Mouse (Mus musculus): ENCODE data around the gene Plg. TPM values are rescaled to one million over a fixed set of nuclear protein-coding genes. Genes with fewer than 3 reads are reported as not detected.

Gene Plg
- polyA plus RNA-seq, 1 experiment from 2014 or later = 0.88 TPM

DNA sequence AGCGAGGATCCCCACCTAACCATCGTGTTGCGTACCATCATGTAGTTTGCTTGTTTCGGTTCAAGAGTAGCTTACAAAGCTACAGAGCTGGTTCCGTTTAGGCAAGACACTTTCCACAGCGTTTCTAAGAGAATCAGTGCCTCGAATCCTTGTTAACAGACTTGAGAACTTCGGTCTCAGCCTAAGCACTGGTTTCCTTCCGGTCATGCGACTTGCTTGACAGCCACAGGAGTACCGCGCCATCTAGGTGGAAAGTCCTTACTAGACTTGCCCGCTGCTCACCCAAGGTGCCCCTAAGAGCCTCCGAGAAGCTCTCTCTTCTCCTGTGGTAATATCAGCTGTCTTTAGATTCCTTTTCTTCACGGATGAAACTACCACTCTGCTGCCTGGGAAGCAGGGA is 18.5 kb upstream of the Plg start:
- no peak for DNase-seq (ENCODE audit: low spot score)

DNA sequence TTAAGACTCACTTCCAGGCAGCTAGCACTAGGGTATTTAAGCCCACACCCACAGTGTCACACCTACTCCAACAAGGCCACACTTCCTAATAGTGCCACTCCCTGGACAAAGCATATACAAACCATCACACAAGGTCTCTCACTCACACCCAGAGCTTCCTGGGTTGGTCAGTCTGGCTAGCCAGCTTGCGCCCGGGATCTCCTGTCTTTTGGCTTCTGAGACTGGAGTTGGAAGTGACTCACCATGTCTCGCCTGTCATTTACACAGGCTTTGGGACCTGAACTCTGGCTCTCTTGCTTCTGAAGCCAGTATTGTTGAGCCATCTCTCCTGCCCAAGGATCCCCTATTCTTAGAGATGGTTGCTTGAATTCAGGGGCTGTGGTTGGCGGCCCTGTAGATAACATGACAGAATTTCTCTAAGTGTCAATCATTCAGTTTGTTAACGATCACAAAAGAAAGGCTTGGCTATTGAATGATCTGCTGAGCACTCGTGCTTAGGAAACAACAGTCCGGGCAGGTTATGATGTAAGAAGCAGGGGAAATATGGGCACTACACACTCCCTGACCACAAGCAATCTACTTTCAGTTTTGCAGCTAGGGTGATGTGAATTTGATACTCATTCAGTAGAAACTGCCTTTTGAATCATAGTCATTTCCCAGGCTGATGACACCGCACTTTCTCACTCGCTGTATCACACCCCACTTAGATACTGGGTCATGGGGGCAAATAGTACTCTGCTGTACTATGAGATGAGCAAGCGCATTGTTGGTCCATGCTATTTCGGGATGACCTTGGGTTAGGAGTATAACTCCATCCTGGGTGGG is 14.6 kb upstream of the Plg start:
- no peaks in the 10 kb centered on the region for H3K9me3 ChIP-seq (ENCODE audit: control insufficient read depth, low read length)
- H3K4me3 ChIP-seq (ENCODE audit: low read depth, low read length) = no peak overlapping the region
- no peak overlapping the region for H3K4me2 ChIP-seq (ENCODE audit: low read length)
- H3K4me1 ChIP-seq (replicated peaks; ENCODE audit: control insufficient read depth, insufficient read depth, low read length) = no peaks in the 10 kb centered on the region
- WGBS = 91% methylated on average over 11 of the region's 11 CpGs
- H3K9ac ChIP-seq (ENCODE audit: low read length) = no peak overlapping the region
- ATAC-seq (replicated peaks; ENCODE audit: low FRiP score, low TSS enrichment, low read depth) = no peak
- no peak overlapping the region for H3K27ac ChIP-seq (ENCODE audit: low read depth)
- H3K36me3 ChIP-seq (ENCODE audit: control insufficient read depth, insufficient read depth, low read length) = no peaks in the 10 kb centered on the region
- no peak for DNase-seq (ENCODE audit: low spot score)
- H3K27me3 ChIP-seq (replicated peaks; ENCODE audit: control insufficient read depth, insufficient read depth, low read length) = no peaks in the 10 kb centered on the region

More for the DNA sequence above, 18.5 kb upstream of the Plg start:
- no peaks in the 10 kb centered on the region for H3K36me3 ChIP-seq (ENCODE audit: control insufficient read depth, insufficient read depth, low read length)
- no peaks in the 10 kb centered on the region for H3K9me3 ChIP-seq (ENCODE audit: control insufficient read depth, low read length)
- H3K27me3 ChIP-seq (replicated peaks; ENCODE audit: control insufficient read depth, insufficient read depth, low read length) = no peaks in the 10 kb centered on the region
- H3K4me1 ChIP-seq (replicated peaks; ENCODE audit: control insufficient read depth, insufficient read depth, low read length) = no peaks in the 10 kb centered on the region
- no peak overlapping the region for H3K4me3 ChIP-seq (ENCODE audit: low read depth, low read length)
- H3K27ac ChIP-seq (ENCODE audit: low read depth) = no peak overlapping the region
- H3K9ac ChIP-seq (ENCODE audit: low read length) = no peak overlapping the region
- WGBS = 88% methylated on average over 15 of the region's 15 CpGs
- no peak for ATAC-seq (replicated peaks; ENCODE audit: low FRiP score, low TSS enrichment, low read depth)
- no peak overlapping the region for H3K4me2 ChIP-seq (ENCODE audit: low read length)

DNA sequence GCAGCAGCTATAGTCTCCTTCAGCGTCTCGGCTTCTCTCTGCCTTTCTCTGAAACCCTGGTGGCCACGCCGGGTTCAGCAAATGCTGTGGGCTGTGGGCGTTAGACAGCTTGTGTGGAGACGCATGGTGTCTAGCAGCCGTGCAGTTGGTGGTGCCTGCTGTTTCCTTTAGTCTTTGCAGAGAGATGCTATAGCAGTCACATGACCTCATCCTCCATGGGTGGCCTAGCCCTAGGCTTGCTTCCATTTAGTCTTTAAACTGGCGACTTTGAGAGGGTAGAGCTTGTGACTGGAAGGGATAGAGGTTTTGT is 14.0 kb upstream of the Plg start:
- DNase-seq (ENCODE audit: low spot score) (no peak), ATAC-seq (replicated peaks; ENCODE audit: low FRiP score, low TSS enrichment, low read depth) (no peak)
- Histone ChIP-seq H3K36me3 (ENCODE audit: control insufficient read depth, insufficient read depth, low read length) (no peaks in the 10 kb centered on the region), H3K9me3 (ENCODE audit: control insufficient read depth, low read length) (no peaks in the 10 kb centered on the region), H3K4me3 (ENCODE audit: low read depth, low read length) (no peak overlapping the region), H3K27me3 (replicated peaks; ENCODE audit: control insufficient read depth, insufficient read depth, low read length) (no peaks in the 10 kb centered on the region), H3K9ac (ENCODE audit: low read length) (no peak overlapping the region), H3K4me1 (replicated peaks; ENCODE audit: control insufficient read depth, insufficient read depth, low read length) (no peaks in the 10 kb centered on the region), H3K4me2 (ENCODE audit: low read length) (no peak overlapping the region), H3K27ac (ENCODE audit: low read depth) (no peak overlapping the region)
- WGBS = 69% methylated on average over 8 of the region's 8 CpGs

DNA sequence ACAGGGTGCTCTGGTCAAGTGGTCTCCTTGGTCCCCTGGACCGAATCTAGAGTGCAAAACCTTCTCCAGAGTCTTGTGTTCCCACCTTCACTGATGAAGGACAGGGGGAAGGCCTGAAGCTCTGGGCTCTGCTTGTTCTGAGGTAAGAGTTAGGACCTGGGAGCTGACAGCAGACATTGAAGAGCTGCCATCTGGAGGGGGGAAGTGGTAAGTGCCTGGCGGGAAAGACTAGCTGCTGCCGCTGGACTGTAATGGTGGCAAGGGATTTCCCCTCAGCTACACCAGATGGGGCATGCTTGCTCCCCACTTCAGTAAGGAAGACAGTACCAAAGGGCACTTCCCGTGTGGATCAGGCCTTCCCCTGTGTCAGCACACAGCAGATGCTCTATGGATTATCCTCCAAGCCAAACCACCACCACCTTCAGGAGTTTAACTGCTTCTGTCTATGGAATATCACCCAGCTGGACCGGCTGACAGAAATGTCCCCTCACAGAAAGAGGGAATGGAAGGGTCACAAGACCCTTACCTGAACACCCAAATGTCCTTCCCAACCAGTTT is 11.0 kb upstream of the Plg start:
- DNase-seq (ENCODE audit: low spot score) = peak; percentile 63
- Histone ChIP-seq H3K27ac (ENCODE audit: low read depth) (no peak overlapping the region), H3K4me1 (replicated peaks; ENCODE audit: control insufficient read depth, insufficient read depth, low read length) (peaks cover 5% of the 10 kb centered on the region; the same call in 1 of the 2 replicates), H3K9me3 (ENCODE audit: control insufficient read depth, low read length) (no peaks in the 10 kb centered on the region), H3K4me3 (ENCODE audit: low read depth, low read length) (no peak overlapping the region), H3K9ac (ENCODE audit: low read length) (no peak overlapping the region), H3K27me3 (replicated peaks; ENCODE audit: control insufficient read depth, insufficient read depth, low read length) (no peaks in the 10 kb centered on the region), H3K4me2 (ENCODE audit: low read length) (no peak overlapping the region), H3K36me3 (ENCODE audit: control insufficient read depth, insufficient read depth, low read length) (no peaks in the 10 kb centered on the region)
- 0 out of 2 replicates have a peak, but pooled peaks have one; percentile 28 for ATAC-seq (replicated peaks; ENCODE audit: low FRiP score, low TSS enrichment, low read depth)
- WGBS = 37% methylated on average over 5 of the region's 5 CpGs

DNA sequence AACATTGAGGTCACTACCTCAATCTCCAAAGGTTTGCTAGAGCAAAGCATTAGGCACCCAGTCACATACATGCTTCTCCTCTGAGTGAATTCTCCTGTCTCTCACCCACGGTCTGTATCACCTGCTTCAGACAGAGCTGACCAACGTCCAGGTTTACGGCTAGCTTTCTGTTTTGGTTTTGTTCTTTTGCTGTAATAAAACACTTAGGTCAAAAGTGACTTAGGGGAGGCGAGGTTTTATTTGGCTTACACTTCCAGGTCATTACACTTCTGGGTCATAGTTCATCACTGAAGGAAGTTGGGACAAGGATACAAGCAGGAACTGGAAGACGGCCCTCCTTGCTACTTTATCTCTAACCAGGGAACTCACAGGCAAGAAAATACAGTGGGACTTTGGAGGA is 9.0 kb upstream of the Plg start:
- H3K9ac ChIP-seq (ENCODE audit: low read length) = no peak overlapping the region
- H3K27me3 ChIP-seq (replicated peaks; ENCODE audit: control insufficient read depth, insufficient read depth, low read length) = no peaks in the 10 kb centered on the region
- 35% methylated on average over 5 of the region's 5 CpGs for WGBS
- H3K9me3 ChIP-seq (ENCODE audit: control insufficient read depth, low read length) = no peaks in the 10 kb centered on the region
- H3K27ac ChIP-seq (ENCODE audit: low read depth) = no peak overlapping the region
- H3K4me3 ChIP-seq (ENCODE audit: low read depth, low read length) = no peak overlapping the region
- DNase-seq (ENCODE audit: low spot score) (no peak), ATAC-seq (replicated peaks; ENCODE audit: low FRiP score, low TSS enrichment, low read depth) (no peak)
- H3K4me1 ChIP-seq (replicated peaks; ENCODE audit: control insufficient read depth, insufficient read depth, low read length) = peaks cover 7% of the 10 kb centered on the region; the same call in 1 of the 2 replicates
- H3K36me3 ChIP-seq (ENCODE audit: control insufficient read depth, insufficient read depth, low read length) = no peaks in the 10 kb centered on the region
- H3K4me2 ChIP-seq (ENCODE audit: low read length) = no peak overlapping the region

DNA sequence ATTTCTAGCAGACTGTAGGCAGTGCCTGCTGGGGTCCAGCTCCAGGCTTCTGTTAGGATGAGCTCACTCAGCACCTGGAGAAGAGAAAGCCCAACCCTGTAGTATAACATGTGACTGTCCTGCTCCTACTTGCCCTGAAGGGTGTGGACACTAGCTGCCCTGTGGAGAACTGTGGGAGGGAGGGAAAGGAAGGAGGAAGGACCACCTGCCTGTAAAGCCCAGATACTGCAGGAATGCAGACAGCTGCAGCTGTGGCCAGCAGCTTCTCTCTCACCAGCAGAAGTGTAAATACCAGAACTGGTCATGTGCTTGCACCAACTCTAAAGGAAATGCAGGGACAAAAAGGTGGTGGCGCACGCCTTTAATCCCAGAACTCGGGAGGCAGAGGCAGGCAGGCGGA is 8.1 kb upstream of the Plg start:
- DNase-seq (ENCODE audit: low spot score) (no peak), ATAC-seq (replicated peaks; ENCODE audit: low FRiP score, low TSS enrichment, low read depth) (peak; percentile 52; the same call in 1 of the 2 replicates)
- Histone ChIP-seq H3K4me1 (replicated peaks; ENCODE audit: control insufficient read depth, insufficient read depth, low read length) (peaks cover 11% of the 10 kb centered on the region; the same call in 1 of the 2 replicates), H3K27me3 (replicated peaks; ENCODE audit: control insufficient read depth, insufficient read depth, low read length) (no peaks in the 10 kb centered on the region), H3K9ac (ENCODE audit: low read length) (no peak overlapping the region), H3K4me3 (ENCODE audit: low read depth, low read length) (no peak overlapping the region), H3K4me2 (ENCODE audit: low read length) (no peak overlapping the region), H3K27ac (ENCODE audit: low read depth) (no peak overlapping the region), H3K9me3 (ENCODE audit: control insufficient read depth, low read length) (no peaks in the 10 kb centered on the region), H3K36me3 (ENCODE audit: control insufficient read depth, insufficient read depth, low read length) (no peaks in the 10 kb centered on the region)
- 69% methylated on average over 4 of the region's 4 CpGs for WGBS

DNA sequence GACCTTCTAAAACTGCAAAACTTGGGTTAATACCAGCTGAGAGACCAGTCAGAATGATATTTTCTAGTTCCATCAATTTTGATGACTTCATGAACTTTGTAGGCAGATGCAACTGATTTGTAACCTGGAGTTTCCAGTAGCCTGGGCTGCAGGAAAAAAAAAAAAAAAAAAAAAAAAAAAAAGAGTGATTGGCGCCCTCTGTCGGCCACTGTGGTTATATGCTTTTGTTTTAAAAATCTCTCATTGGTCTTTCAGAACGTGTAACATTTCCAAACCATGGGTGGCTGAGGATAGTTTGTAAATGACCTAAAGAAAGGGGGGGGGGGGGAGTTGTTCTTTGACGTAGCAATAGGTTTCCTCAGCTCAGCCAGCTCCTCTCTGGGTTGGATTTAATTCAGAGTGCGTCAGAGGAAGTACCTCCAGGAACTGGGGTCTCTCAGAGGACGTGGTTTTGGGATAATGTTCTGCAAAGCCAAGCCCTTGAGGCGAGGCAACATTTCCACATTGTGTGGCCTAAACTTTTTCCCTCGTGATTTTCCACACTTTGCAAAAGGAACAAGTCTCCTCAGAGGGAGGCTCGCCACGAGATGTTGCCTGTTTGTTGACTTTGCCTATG is 7.0 kb upstream of the Plg start:
- H3K27ac ChIP-seq (ENCODE audit: low read depth) = no peak overlapping the region
- no peaks in the 10 kb centered on the region for H3K36me3 ChIP-seq (ENCODE audit: control insufficient read depth, insufficient read depth, low read length)
- no peaks in the 10 kb centered on the region for H3K9me3 ChIP-seq (ENCODE audit: control insufficient read depth, low read length)
- no peaks in the 10 kb centered on the region for H3K27me3 ChIP-seq (replicated peaks; ENCODE audit: control insufficient read depth, insufficient read depth, low read length)
- H3K4me2 ChIP-seq (ENCODE audit: low read length) = no peak overlapping the region
- no peak for ATAC-seq (replicated peaks; ENCODE audit: low FRiP score, low TSS enrichment, low read depth)
- H3K9ac ChIP-seq (ENCODE audit: low read length) = no peak overlapping the region
- peak; percentile 75 for DNase-seq (ENCODE audit: low spot score)
- H3K4me1 ChIP-seq (replicated peaks; ENCODE audit: control insufficient read depth, insufficient read depth, low read length) = peaks cover 11% of the 10 kb centered on the region; the same call in 1 of the 2 replicates
- WGBS = 41% methylated on average over 10 of the region's 10 CpGs
- H3K4me3 ChIP-seq (ENCODE audit: low read depth, low read length) = no peak overlapping the region

DNA sequence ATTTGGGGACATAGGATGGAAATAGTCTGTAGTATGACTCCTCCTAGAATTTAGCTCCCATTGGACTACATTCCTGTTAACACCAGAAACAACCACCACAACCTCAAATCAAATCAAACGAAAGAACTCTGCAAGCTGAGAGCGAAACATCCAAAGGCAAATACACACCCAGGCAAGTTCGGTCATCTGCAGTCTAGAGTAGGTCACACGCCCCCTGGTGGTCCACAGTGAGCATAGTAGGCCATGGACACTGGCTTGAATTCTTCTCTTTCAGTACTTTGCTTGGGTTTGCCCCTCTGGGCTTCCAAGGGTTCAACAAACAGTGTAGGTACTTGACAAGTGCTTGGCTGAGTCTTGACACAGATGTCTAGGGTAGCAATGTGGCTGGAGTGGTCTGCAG is 6.4 kb upstream of the Plg start:
- ATAC-seq (replicated peaks; ENCODE audit: low FRiP score, low TSS enrichment, low read depth) = no peak
- Histone ChIP-seq H3K27ac (ENCODE audit: low read depth) (no peak overlapping the region), H3K36me3 (ENCODE audit: control insufficient read depth, insufficient read depth, low read length) (no peaks in the 10 kb centered on the region), H3K4me1 (replicated peaks; ENCODE audit: control insufficient read depth, insufficient read depth, low read length) (peaks cover 11% of the 10 kb centered on the region; the same call in 1 of the 2 replicates), H3K4me3 (ENCODE audit: low read depth, low read length) (no peak overlapping the region), H3K9me3 (ENCODE audit: control insufficient read depth, low read length) (no peaks in the 10 kb centered on the region), H3K4me2 (ENCODE audit: low read length) (no peak overlapping the region), H3K27me3 (replicated peaks; ENCODE audit: control insufficient read depth, insufficient read depth, low read length) (no peaks in the 10 kb centered on the region), H3K9ac (ENCODE audit: low read length) (no peak overlapping the region)
- 18% methylated on average over 4 of the region's 4 CpGs for WGBS
- peak; percentile 77 for DNase-seq (ENCODE audit: low spot score)
